Mouse (Mus musculus): ENCODE measurements around the gene Togaram2. TPM values are rescaled to one million over a fixed set of nuclear protein-coding genes. Genes with fewer than 3 reads are reported as not detected.

The Togaram2 gene
- polyA plus RNA-seq, 1 experiment from 2014 or later = 0.14 TPM

- no peak overlapping the region for H3K9ac ChIP-seq (replicated peaks)
- no peaks in the 10 kb centered on the region for H3K36me3 ChIP-seq
- no peak overlapping the region for H3K27ac ChIP-seq (replicated peaks)
- 0 out of 2 replicates have a peak, but pooled peaks cover 6% of the 10 kb centered on the region for H3K9me3 ChIP-seq
- no peaks in the 10 kb centered on the region for H3K4me1 ChIP-seq
- 87% methylated on average over 14 of the region's 14 CpGs for WGBS
- no peaks in the 10 kb centered on the region for H3K27me3 ChIP-seq
- H3K4me3 ChIP-seq = no peak overlapping the region
- ATAC-seq (ENCODE audit: low FRiP score, low read depth) = no peak
- H3K4me2 ChIP-seq (replicated peaks) = no peak overlapping the region
Measured at GRCm38 (mm10) chr17:71705550-71706480, 32.8 kb downstream of the Togaram2 start.

DNA sequence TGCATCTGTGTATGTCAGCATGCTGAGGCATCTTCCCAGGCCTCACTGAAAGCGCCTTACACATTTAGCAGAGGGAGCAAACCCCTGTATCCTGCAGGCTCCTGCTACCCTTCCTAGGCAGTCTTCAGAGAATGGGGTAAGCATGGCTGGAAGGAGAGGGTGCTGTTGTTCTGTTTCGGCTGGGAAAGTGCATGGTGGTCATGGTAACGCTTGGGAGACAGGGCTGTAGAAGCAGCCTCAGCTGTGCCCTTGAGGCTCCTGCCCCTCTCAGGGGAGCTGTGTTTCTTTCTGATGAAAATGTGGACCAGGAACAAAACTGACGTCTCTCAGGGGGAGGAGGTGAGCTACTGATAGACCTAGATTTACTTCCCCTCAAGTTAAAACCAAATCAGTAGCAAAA is 34.7 kb downstream of the Togaram2 start:
- 51% methylated on average over 4 of the region's 4 CpGs for WGBS
- H3K27ac ChIP-seq (replicated peaks) = no peak overlapping the region

DNA sequence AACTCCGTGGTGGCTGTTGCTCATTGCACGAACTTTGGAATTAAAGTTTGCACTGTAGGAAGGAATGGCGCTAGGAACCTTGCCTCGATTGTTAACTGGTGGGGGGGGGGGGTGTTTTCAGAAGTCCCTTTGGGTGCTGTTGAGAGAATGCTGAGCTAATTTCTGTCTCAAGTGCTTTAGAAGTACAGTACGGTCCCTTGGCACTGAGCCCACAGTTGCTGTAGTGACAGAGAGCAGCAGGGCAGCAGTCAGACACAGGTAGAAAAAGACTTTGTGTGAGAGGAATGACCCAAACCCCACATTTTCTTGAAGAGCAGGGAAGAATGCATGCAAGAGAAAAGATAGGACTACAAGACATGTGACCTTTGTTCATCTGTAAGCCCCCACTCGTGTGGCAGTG is 39.2 kb downstream of the Togaram2 start:
- Histone ChIP-seq H3K27ac (replicated peaks) (no peak overlapping the region), H3K4me2 (replicated peaks) (no peak overlapping the region), H3K36me3 (no peaks in the 10 kb centered on the region), H3K9ac (replicated peaks) (no peak overlapping the region), H3K4me3 (no peak overlapping the region), H3K9me3 (no peaks in the 10 kb centered on the region), H3K4me1 (no peaks in the 10 kb centered on the region), H3K27me3 (no peaks in the 10 kb centered on the region)
- WGBS = 90% methylated on average over 6 of the region's 6 CpGs
- ATAC-seq (ENCODE audit: low FRiP score, low read depth) = no peak

More for the DNA sequence above, 34.7 kb downstream of the Togaram2 start:
- Histone ChIP-seq H3K9ac (replicated peaks) (no peak overlapping the region), H3K9me3 (0 out of 2 replicates have a peak, but pooled peaks cover 6% of the 10 kb centered on the region), H3K27me3 (no peaks in the 10 kb centered on the region), H3K36me3 (no peaks in the 10 kb centered on the region), H3K4me3 (no peak overlapping the region), H3K4me1 (no peaks in the 10 kb centered on the region), H3K4me2 (replicated peaks) (no peak overlapping the region)
- ATAC-seq (ENCODE audit: low FRiP score, low read depth) = no peak

- no peak overlapping the region for H3K9ac ChIP-seq (replicated peaks)
- no peak overlapping the region for H3K4me3 ChIP-seq
- no peak overlapping the region for H3K27ac ChIP-seq (replicated peaks)
- no peak overlapping the region for H3K4me2 ChIP-seq (replicated peaks)
- H3K36me3 ChIP-seq = no peaks in the 10 kb centered on the region
- no peaks in the 10 kb centered on the region for H3K27me3 ChIP-seq
- 73% methylated on average over 3 of the region's 3 CpGs for WGBS
- no peaks in the 10 kb centered on the region for H3K4me1 ChIP-seq
- no peak for ATAC-seq (ENCODE audit: low FRiP score, low read depth)
- no peaks in the 10 kb centered on the region for H3K9me3 ChIP-seq
Measured at GRCm38 (mm10) chr17:71715034-71715433, 42.0 kb downstream of the Togaram2 start.

GRCm38 (mm10) chr17:71717881-71718625 is 45.0 kb downstream of the Togaram2 start:
- no peak overlapping the region for H3K9ac ChIP-seq (replicated peaks)
- no peaks in the 10 kb centered on the region for H3K27me3 ChIP-seq
- no peak overlapping the region for H3K27ac ChIP-seq (replicated peaks)
- no peaks in the 10 kb centered on the region for H3K4me1 ChIP-seq
- no peaks in the 10 kb centered on the region for H3K36me3 ChIP-seq
- H3K4me3 ChIP-seq = no peak overlapping the region
- no peaks in the 10 kb centered on the region for H3K9me3 ChIP-seq
- H3K4me2 ChIP-seq (replicated peaks) = no peak overlapping the region
- ATAC-seq (ENCODE audit: low FRiP score, low read depth) = no peak
- 91% methylated on average over 8 of the region's 8 CpGs for WGBS

- Histone ChIP-seq H3K9ac (replicated peaks) (no peak overlapping the region), H3K27me3 (no peaks in the 10 kb centered on the region), H3K9me3 (no peaks in the 10 kb centered on the region), H3K4me3 (no peak overlapping the region), H3K36me3 (no peaks in the 10 kb centered on the region), H3K27ac (replicated peaks) (no peak overlapping the region), H3K4me2 (replicated peaks) (no peak overlapping the region), H3K4me1 (no peaks in the 10 kb centered on the region)
- ATAC-seq (ENCODE audit: low FRiP score, low read depth) = no peak
Measured at GRCm38 (mm10) chr17:71720434-71720833, 47.4 kb downstream of the Togaram2 start.

DNA sequence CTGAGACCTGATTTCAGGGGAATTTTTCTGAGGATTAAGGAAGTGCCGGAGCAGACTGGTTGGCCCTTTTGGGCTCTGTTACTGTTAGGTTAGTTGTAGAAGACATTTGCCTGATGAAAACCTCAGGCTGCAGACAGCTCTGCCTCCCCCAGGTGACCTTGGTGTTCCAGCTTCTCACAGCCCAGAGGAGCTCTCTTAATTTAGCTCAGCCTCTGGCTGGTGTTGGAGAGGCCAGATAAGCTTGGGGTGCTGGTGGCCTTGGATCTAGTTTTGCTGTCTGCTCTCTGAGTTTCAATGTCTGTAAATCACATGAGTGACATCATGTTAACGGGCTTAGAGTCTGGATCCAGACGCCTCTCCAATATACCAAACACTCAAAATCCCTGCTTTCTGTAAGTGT is 48.0 kb downstream of the Togaram2 start:
- 82% methylated on average over 3 of the region's 3 CpGs for WGBS

DNA sequence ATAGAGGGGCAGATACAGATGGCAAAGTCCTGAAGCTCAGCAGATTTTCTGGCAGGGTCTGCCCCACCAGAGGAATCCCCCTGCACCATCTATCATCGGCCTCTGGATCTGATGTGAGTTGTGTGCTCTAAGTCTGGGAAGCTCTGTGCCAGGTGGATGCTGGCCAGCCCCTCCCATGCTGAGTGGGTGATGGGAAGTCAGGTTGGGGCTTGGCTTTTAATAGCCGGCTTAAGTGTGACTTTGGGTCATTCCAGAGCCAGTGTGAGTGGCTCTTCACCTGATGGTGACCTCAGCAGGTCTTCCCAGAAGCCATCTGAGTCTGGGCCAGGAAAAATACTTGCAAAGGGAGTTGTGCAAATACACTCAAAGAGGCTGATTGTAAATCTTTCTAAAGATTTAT is 57.6 kb downstream of the Togaram2 start:
- Histone ChIP-seq H3K9me3 (no peaks in the 10 kb centered on the region; the same call in 1 of the 2 replicates), H3K9ac (replicated peaks) (no peak overlapping the region), H3K27ac (replicated peaks) (no peak overlapping the region), H3K4me1 (no peaks in the 10 kb centered on the region), H3K4me3 (no peak overlapping the region), H3K27me3 (no peaks in the 10 kb centered on the region), H3K36me3 (no peaks in the 10 kb centered on the region), H3K4me2 (replicated peaks) (no peak overlapping the region)
- WGBS = 71% methylated on average over 2 of the region's 2 CpGs
- ATAC-seq (ENCODE audit: low FRiP score, low read depth) = no peak

More for the DNA sequence above, 48.0 kb downstream of the Togaram2 start:
- Histone ChIP-seq H3K4me1 (no peaks in the 10 kb centered on the region), H3K9me3 (no peaks in the 10 kb centered on the region), H3K4me3 (no peak overlapping the region), H3K4me2 (replicated peaks) (no peak overlapping the region), H3K27me3 (no peaks in the 10 kb centered on the region), H3K36me3 (no peaks in the 10 kb centered on the region), H3K9ac (replicated peaks) (no peak overlapping the region), H3K27ac (replicated peaks) (no peak overlapping the region)
- no peak for ATAC-seq (ENCODE audit: low FRiP score, low read depth)

DNA sequence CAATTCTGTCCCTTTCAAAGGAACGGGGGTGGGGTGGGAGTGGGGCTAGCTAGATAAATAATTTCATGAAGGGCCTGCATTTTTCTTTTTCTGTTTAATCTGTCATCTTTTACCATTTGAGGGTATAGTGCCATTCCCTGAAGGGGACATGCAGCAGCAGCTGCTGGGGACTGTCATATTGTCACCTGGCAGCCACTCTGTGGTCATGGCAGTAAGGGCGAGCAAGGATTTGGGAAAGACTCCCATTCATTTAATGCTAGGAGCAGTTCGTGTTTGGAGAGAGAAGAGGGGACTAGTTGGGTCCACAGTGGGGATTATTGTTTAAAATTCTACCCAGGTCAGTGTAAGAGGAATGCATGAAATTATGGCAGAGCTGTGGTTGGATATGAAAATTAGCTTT is 63.4 kb downstream of the Togaram2 start:
- Histone ChIP-seq H3K9me3 (no peaks in the 10 kb centered on the region; the same call in 1 of the 2 replicates), H3K27ac (replicated peaks) (no peak overlapping the region), H3K9ac (replicated peaks) (no peak overlapping the region), H3K4me3 (no peak overlapping the region), H3K4me1 (no peaks in the 10 kb centered on the region), H3K36me3 (no peaks in the 10 kb centered on the region), H3K27me3 (no peaks in the 10 kb centered on the region), H3K4me2 (replicated peaks) (no peak overlapping the region)
- no peak for ATAC-seq (ENCODE audit: low FRiP score, low read depth)
- WGBS = 72% methylated on average over 3 of the region's 3 CpGs

- no peaks in the 10 kb centered on the region for H3K27me3 ChIP-seq
- H3K4me3 ChIP-seq = no peak overlapping the region
- no peak for ATAC-seq (ENCODE audit: low FRiP score, low read depth)
- no peak overlapping the region for H3K4me2 ChIP-seq (replicated peaks)
- H3K27ac ChIP-seq (replicated peaks) = no peak overlapping the region
- no peaks in the 10 kb centered on the region for H3K9me3 ChIP-seq
- peaks cover 8% of the 10 kb centered on the region; the same call in 1 of the 2 replicates for H3K4me1 ChIP-seq
- no peak overlapping the region for H3K9ac ChIP-seq (replicated peaks)
- WGBS = 85% methylated on average over 3 of the region's 3 CpGs
- no peaks in the 10 kb centered on the region for H3K36me3 ChIP-seq
Measured at GRCm38 (mm10) chr17:71742156-71742555, 69.1 kb downstream of the Togaram2 start.

GRCm38 (mm10) chr17:71742935-71743334 is 69.9 kb downstream of the Togaram2 start:
- H3K4me1 ChIP-seq = peaks cover 8% of the 10 kb centered on the region; the same call in 1 of the 2 replicates
- H3K9ac ChIP-seq (replicated peaks) = no peak overlapping the region
- ATAC-seq (ENCODE audit: low FRiP score, low read depth) = no peak
- WGBS = 25% methylated on average over 5 of the region's 5 CpGs
- H3K36me3 ChIP-seq = no peaks in the 10 kb centered on the region
- no peaks in the 10 kb centered on the region for H3K9me3 ChIP-seq
- H3K4me3 ChIP-seq = no peak overlapping the region
- H3K4me2 ChIP-seq (replicated peaks) = no peak overlapping the region
- no peaks in the 10 kb centered on the region for H3K27me3 ChIP-seq
- H3K27ac ChIP-seq (replicated peaks) = no peak overlapping the region

- Histone ChIP-seq H3K4me1 (peaks cover 8% of the 10 kb centered on the region; the same call in 1 of the 2 replicates), H3K27me3 (no peaks in the 10 kb centered on the region), H3K9ac (replicated peaks) (no peak overlapping the region), H3K4me2 (replicated peaks) (no peak overlapping the region), H3K9me3 (no peaks in the 10 kb centered on the region), H3K36me3 (no peaks in the 10 kb centered on the region), H3K4me3 (no peak overlapping the region), H3K27ac (replicated peaks) (no peak overlapping the region)
- 88% methylated on average over 9 of the region's 9 CpGs for WGBS
- ATAC-seq (ENCODE audit: low FRiP score, low read depth) = no peak
Measured at GRCm38 (mm10) chr17:71746114-71746513, 73.1 kb downstream of the Togaram2 start.

Measured in midbrain, embryonic 12.5 days (tissue).